Mouse (Mus musculus): Measurements from ENCODE around the gene Mcam. TPM values are rescaled to one million over a fixed set of nuclear protein-coding genes. Genes with fewer than 3 reads are reported as not detected.

Gene Mcam
- polyA plus RNA-seq, 1 experiment: not detected

DNA sequence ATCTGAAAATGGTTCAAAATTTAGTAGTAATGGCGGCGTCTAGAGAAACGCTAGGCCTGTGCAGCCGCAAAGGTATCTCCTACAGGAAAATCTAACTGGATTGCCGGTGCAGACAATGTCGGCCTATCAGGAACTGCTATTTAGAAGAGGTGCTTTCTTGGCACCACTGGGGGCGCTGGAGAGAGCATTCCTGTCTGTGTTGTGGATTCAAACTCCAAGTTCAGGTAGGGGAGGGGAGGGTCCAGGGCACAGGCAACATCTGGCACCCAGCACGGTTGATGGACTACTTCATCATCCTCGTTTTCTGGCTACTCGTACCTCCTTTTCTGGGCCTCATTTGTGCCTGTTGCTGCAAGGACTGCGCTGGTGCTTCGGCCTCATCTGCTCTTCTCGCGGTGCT is 44.1 kb downstream of the Mcam start:
- no peak for TF ChIP-seq TAL1 (IDR thresholded peaks at IDR 0.05; ENCODE audit: low read length)
- no peak for TF ChIP-seq GATA1 (IDR thresholded peaks at IDR 0.05; ENCODE audit: low read length)
- Histone ChIP-seq H3K4me3 (replicated peaks) (no peak overlapping the region), H3K36me3 (ENCODE audit: control insufficient read depth) (peaks cover 6% of the 10 kb centered on the region), H3K9me3 (ENCODE audit: control insufficient read depth, low read length) (peaks cover 2% of the 10 kb centered on the region), H3K4me1 (ENCODE audit: control insufficient read depth) (peaks cover 15% of the 10 kb centered on the region), H3K27me3 (ENCODE audit: control insufficient read depth) (no peaks in the 10 kb centered on the region)

DNA sequence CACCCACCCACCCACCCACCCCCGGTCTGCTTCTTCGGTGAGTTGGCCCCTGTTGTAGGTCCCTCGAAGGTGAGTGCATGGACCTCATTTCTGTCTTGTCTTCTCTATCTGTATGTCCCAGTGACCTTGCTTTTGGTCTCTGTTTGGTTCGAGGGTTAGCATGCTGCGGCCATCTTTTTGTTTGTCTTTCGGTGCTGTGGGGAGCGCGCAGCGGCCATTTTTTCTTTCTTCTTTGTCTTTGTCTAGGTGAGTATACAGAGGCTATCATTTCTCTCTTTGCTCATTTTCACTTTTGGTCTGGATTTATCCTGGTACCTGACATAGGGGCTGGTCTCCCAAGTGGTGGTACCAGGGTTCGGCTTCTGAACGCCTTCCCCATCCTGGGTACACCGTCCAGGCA is 44.5 kb downstream of the Mcam start:
- peaks cover 15% of the 10 kb centered on the region for H3K4me1 ChIP-seq (ENCODE audit: control insufficient read depth)
- peaks cover 6% of the 10 kb centered on the region for H3K36me3 ChIP-seq (ENCODE audit: control insufficient read depth)
- TF ChIP-seq TAL1 (IDR thresholded peaks at IDR 0.05; ENCODE audit: low read length) (no peak), GATA1 (IDR thresholded peaks at IDR 0.05; ENCODE audit: low read length) (no peak)
- no peak overlapping the region for H3K4me3 ChIP-seq (replicated peaks)
- peaks cover 2% of the 10 kb centered on the region for H3K9me3 ChIP-seq (ENCODE audit: control insufficient read depth, low read length)
- H3K27me3 ChIP-seq (ENCODE audit: control insufficient read depth): no peaks in the 10 kb centered on the region

DNA sequence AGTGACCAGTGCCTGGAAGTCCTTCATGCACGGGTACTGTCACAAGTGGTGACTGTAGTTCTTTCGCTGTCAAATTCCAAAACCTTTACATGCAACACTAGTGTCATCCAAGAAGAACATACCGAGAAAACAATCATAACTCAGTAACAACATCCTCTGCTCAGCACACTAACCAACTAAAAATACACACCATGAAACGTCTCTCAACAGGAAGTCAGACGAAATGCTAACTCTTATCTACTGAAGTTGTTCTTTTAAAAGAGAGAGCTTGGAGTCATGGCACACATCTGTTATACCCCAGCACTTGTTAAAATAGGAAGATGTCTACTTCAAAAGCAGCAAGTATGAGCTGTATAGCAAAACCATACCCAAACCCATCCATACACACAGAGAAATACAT is 47.3 kb downstream of the Mcam start:
- H3K36me3 ChIP-seq (ENCODE audit: control insufficient read depth): peaks cover 6% of the 10 kb centered on the region
- TF ChIP-seq GATA1 (IDR thresholded peaks at IDR 0.05; ENCODE audit: low read length): no peak
- no peak for TF ChIP-seq TAL1 (IDR thresholded peaks at IDR 0.05; ENCODE audit: low read length)
- no peak overlapping the region for H3K4me3 ChIP-seq (replicated peaks)
- H3K4me1 ChIP-seq (ENCODE audit: control insufficient read depth): peaks cover 8% of the 10 kb centered on the region
- H3K27me3 ChIP-seq (ENCODE audit: control insufficient read depth): no peaks in the 10 kb centered on the region
- peaks cover 2% of the 10 kb centered on the region for H3K9me3 ChIP-seq (ENCODE audit: control insufficient read depth, low read length)

DNA sequence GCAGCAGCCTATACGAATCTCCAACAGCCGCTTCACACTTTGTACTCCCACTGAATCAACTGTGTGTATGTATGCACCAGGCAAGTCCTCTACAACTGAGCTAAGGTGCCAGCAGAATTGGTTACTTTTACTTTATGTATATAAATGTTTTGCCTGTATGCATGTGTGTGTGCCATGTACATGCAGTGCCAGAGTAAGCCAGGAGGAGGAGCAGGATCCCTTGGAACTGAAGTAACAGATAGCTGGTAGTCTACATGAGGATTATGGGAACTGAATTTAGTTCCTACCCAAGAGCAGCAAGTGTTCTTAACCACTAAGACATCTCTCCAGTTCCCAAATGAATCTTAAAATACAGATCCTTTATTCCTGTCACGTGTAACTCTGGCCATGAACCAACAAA is 48.0 kb downstream of the Mcam start:
- Histone ChIP-seq H3K27me3 (ENCODE audit: control insufficient read depth) (no peaks in the 10 kb centered on the region), H3K9me3 (ENCODE audit: control insufficient read depth, low read length) (peaks cover 2% of the 10 kb centered on the region), H3K4me1 (ENCODE audit: control insufficient read depth) (peaks cover 5% of the 10 kb centered on the region), H3K4me3 (replicated peaks) (no peak overlapping the region), H3K36me3 (ENCODE audit: control insufficient read depth) (peaks cover 6% of the 10 kb centered on the region)
- TF ChIP-seq TAL1 (IDR thresholded peaks at IDR 0.05; ENCODE audit: low read length) (no peak), GATA1 (IDR thresholded peaks at IDR 0.05; ENCODE audit: low read length) (no peak)

DNA sequence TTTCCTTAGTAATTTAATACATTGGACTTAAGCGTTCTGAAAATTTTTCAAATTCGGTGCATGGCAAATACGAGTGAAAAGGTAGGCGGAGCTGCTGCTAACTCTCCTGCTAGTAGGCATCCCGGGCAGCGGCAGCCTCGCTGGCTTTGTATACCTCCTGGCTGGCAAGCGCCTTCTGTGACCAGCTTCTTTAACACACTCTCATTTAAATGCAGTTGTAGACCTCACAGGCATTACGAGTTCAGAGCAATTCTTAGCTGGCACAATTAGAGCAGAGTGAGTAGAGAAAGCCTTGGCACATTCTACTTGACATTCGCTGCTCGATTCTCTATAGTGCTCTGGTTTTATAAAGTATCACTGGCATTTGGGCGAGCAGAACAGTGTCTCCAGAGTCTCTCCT is 54.0 kb downstream of the Mcam start:
- peaks cover 5% of the 10 kb centered on the region; the same call in 1 of the 2 replicates for H3K4me1 ChIP-seq (ENCODE audit: control insufficient read depth)

DNA sequence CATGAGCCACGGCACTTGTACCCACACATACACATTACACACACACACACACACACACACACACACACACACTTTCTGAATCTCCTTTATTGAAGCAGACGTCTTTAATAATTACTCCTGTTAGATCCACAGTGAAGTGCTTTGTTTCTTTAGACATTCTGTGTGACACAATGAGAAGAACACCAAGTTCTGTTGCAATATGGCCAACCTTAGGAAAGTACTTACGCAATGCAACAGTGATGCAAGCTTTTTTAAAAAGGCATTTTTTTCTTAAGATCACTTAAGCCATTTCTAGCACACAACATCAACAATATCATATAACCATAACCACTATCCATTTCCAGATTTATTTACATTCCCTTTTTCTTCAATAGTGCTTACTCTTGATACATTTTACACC is 56.9 kb downstream of the Mcam start:
- Histone ChIP-seq H3K27me3 (ENCODE audit: control insufficient read depth) (no peaks in the 10 kb centered on the region), H3K4me3 (replicated peaks) (no peak overlapping the region), H3K36me3 (ENCODE audit: control insufficient read depth) (peaks cover 2% of the 10 kb centered on the region), H3K4me1 (ENCODE audit: control insufficient read depth) (peaks cover 13% of the 10 kb centered on the region), H3K9me3 (ENCODE audit: control insufficient read depth, low read length) (no peaks in the 10 kb centered on the region)
- TF ChIP-seq GATA1 (IDR thresholded peaks at IDR 0.05; ENCODE audit: low read length): no peak
- no peak for TF ChIP-seq TAL1 (IDR thresholded peaks at IDR 0.05; ENCODE audit: low read length)

More for the DNA sequence above, 54.0 kb downstream of the Mcam start:
- Histone ChIP-seq H3K9me3 (ENCODE audit: control insufficient read depth, low read length) (no peaks in the 10 kb centered on the region), H3K27me3 (ENCODE audit: control insufficient read depth) (no peaks in the 10 kb centered on the region), H3K36me3 (ENCODE audit: control insufficient read depth) (no peaks in the 10 kb centered on the region; the same call in none of the 2 replicates), H3K4me3 (replicated peaks) (no peak overlapping the region)
- no peak for TF ChIP-seq TAL1 (IDR thresholded peaks at IDR 0.05; ENCODE audit: low read length)
- TF ChIP-seq GATA1 (IDR thresholded peaks at IDR 0.05; ENCODE audit: low read length): no peak

DNA sequence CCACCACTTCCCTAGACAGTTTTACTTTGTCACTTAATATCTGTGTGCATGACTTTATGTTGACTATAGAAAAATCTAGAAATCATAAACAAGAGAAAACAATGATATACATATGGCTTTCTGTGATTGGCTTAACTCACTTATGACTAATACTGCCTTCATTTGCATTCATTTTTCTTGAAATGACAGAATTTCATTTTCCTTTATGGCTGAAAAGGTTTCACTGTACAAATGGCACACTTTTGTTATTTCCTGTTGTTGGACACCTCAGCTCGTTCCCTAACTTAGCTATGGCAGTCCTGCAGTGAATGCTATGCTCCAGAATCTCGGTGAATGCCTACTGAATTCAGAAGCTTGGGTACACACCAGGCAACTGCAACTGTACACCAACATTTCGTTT is 58.0 kb downstream of the Mcam start:
- Histone ChIP-seq H3K36me3 (ENCODE audit: control insufficient read depth) (peaks cover 2% of the 10 kb centered on the region), H3K4me1 (ENCODE audit: control insufficient read depth) (peaks cover 13% of the 10 kb centered on the region), H3K9me3 (ENCODE audit: control insufficient read depth, low read length) (no peaks in the 10 kb centered on the region), H3K27me3 (ENCODE audit: control insufficient read depth) (no peaks in the 10 kb centered on the region), H3K4me3 (replicated peaks) (no peak overlapping the region)
- TF ChIP-seq GATA1 (IDR thresholded peaks at IDR 0.05; ENCODE audit: low read length) (no peak), TAL1 (IDR thresholded peaks at IDR 0.05; ENCODE audit: low read length) (no peak)

Other genes starting within 250 kb of the Mcam start
- gene Thy1, start 91.1 kb upstream of the Mcam start, polyA plus RNA-seq (2012): not detected in 2 replicates
- 0.05 TPM in 1 of 2 replicates, not detected in the other for gene Usp2, start 67.4 kb upstream of the Mcam start, polyA plus RNA-seq (2012)
- not detected in 2 replicates for gene Mfrp, start 32.7 kb upstream of the Mcam start, polyA plus RNA-seq (2012)
- 0.08 TPM in 1 of 2 replicates, not detected in the other for gene C1qtnf5, start 27.2 kb upstream of the Mcam start, polyA plus RNA-seq (2012)
- not detected in 2 replicates for gene Gm49380, start 21.0 kb upstream of the Mcam start, polyA plus RNA-seq (2012)
- 8.5 and 11.1 TPM in 2 replicates for gene Rnf26, start 21.0 kb upstream of the Mcam start, polyA plus RNA-seq (2012)
- gene Cbl, start 99.6 kb downstream of the Mcam start, polyA plus RNA-seq (2012): 0.13 and 0.16 TPM in 2 replicates
- gene Ccdc153, start 106.2 kb downstream of the Mcam start, polyA plus RNA-seq (2012): not detected in 2 replicates
- not detected in 2 replicates for gene Pdzd3, start 117.0 kb downstream of the Mcam start, polyA plus RNA-seq (2012)
- 0.07 TPM in 1 of 2 replicates, not detected in the other for gene Nlrx1, start 134.1 kb downstream of the Mcam start, polyA plus RNA-seq (2012)
- gene Abcg4, start 154.1 kb downstream of the Mcam start, polyA plus RNA-seq (2012): 19.1 and 19.9 TPM in 2 replicates
- gene Hinfp, start 171.2 kb downstream of the Mcam start, polyA plus RNA-seq (2012): 0.57 and 0.75 TPM in 2 replicates
- 24.5 and 25.4 TPM in 2 replicates for gene C2cd2l, start 185.8 kb downstream of the Mcam start, polyA plus RNA-seq (2012)
- gene Dpagt1, start 191.6 kb downstream of the Mcam start, polyA plus RNA-seq (2012): 0.15 and 0.20 TPM in 2 replicates
- gene H2afx, start 200.2 kb downstream of the Mcam start, polyA plus RNA-seq (2012): 364 and 434 TPM in 2 replicates
- 331 and 361 TPM in 2 replicates for gene Hmbs, start 209.8 kb downstream of the Mcam start, polyA plus RNA-seq (2012)
- gene Vps11, start 227.2 kb downstream of the Mcam start, polyA plus RNA-seq (2012): 1.4 and 1.5 TPM in 2 replicates
- 0.69 and 0.80 TPM in 2 replicates for gene Hyou1, start 245.0 kb downstream of the Mcam start, polyA plus RNA-seq (2012)

Measured in erythroblast, embryonic 14.5 days (primary cell).